Mouse (Mus musculus) E14TG2a.4 (cell line): Measurements from ENCODE around the gene Efna5.

ENCODE experiments used
- CTCF ChIP-seq: conservative IDR thresholded peaks from 2 replicates; pipeline ENCODE4 v1.5.1; 2014; ENCODE audit warnings: low read length
- NANOG ChIP-seq: IDR thresholded peaks from 2 replicates; pipeline ENCODE4 v1.6.1; 2014; ENCODE audit warnings: borderline replicate concordance, low read length, mixed read lengths
- POU5F1 ChIP-seq: IDR thresholded peaks from 2 replicates; pipeline ENCODE4 v1.6.1; 2014; ENCODE audit warnings: low read length, borderline replicate concordance

GRCm38 (mm10) chr17:62570101-62570500 is 311.0 kb downstream of the Efna5 start:
- TF ChIP-seq CTCF (no peak), POU5F1 (no peak), NANOG (no peak)
